Mouse (Mus musculus) brain, embryonic 14.5 days (tissue): Measurements from ENCODE around the gene Sec61b.

Source experiments
- CTCF ChIP-seq: fragments of 200-500 bp; IDR thresholded peaks from 2 replicates; pipeline ENCODE4 v1.5.1; 2012; ENCODE audit warnings: inconsistent platforms, mild to moderate bottlenecking, moderate library complexity, borderline replicate concordance; ENCODE audit not compliant: insufficient read depth, insufficient read length; ENCODE audit errors: extremely low read depth
- POLR2A ChIP-seq: fragments of 200-500 bp; IDR thresholded peaks from 2 replicates; pipeline ENCODE4 v1.6.1; 2012; ENCODE audit warnings: mild to moderate bottlenecking, inconsistent platforms, borderline replicate concordance; ENCODE audit not compliant: poor library complexity, insufficient read depth, insufficient read length, severe bottlenecking; ENCODE audit errors: extremely low read depth

DNA sequence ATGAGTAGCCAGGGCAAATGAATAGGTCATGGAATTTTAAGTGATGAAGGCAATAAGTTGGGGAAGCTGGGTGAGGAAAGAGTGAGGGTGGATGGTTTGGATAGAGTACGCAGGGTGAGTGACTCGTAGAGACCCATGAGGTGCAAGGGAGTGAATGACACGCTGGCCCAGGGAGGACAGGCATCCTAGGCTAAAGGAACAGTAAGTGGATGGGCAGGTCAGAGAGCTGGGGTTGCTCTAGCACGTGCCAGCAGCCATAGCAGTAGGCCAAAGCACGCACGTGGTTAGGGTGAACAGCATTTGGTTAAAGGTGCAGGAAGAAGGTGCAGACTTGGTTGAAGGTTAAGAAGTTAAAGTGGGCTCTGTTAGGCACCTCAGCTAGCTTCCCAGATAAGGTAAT lies 3.1 kb downstream of the Sec61b start:
- TF ChIP-seq CTCF, result no peak
- no peak for TF ChIP-seq POLR2A
